Mouse (Mus musculus): ENCODE results near the gene Inf2.

DNA sequence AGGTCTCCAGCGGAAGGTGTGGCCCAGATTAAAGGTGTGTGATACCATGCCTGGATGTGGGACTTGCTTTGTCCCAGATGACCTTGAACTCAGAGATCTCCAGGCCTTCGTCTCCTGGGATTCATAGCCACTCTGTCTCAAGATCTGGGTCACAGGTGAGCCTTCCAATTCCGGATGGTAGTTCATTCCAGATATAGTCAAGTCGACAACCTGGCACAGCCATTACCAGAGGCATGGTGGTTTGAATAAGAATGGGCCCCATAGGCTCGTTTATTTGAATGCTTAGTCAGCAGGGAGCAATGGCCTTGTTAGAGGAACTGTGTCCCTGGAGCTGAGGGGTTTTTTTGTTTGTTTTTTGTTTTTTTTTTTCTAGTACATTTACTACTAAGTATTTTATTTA lies 31.4 kb upstream of the Inf2 start:
- TF ChIP-seq POLR2A (IDR thresholded peaks at IDR 0.05; ENCODE audit: extremely low read depth, insufficient read depth, low read length) (no peak), CTCF (IDR thresholded peaks at IDR 0.05; ENCODE audit: extremely low read depth, insufficient read depth, low read length) (no peak)

Measured in cortical plate, adult 2 months (tissue).